Mouse (Mus musculus): ENCODE measurements around the gene Irf2.

The Irf2 gene

GRCm38 (mm10) chr8:46739003-46739949 lies at the start of gene Irf2:
TSS of gene Irf2 (plus strand) at chr8:46739732.
- in situ Hi-C loops (cut with MboI, MseI) = loop anchor here (5.0 to 10.0 kb wide), 2 partner anchors 184 to 203 kb away; partner anchors contain the start of gene Cenpu (in 1 of the 2)

- in situ Hi-C loops (cut with MboI, MseI) = loop anchor here in 1 of 2 experiments (25.0 kb wide), 1 partner anchor 847 kb away; the partner anchor contains the start of genes Rwdd4a and Trappc11
Observed at GRCm38 (mm10) chr8:46690111-46690510, 49.4 kb upstream of the Irf2 start.

- in situ Hi-C loops (cut with MboI, MseI) = loop anchor here in 1 of 2 experiments (25.0 kb wide), 1 partner anchor 847 kb away; the partner anchor contains the start of genes Rwdd4a and Trappc11
Observed at GRCm38 (mm10) chr8:46690581-46690980, 49.0 kb upstream of the Irf2 start.

- in situ Hi-C loops (cut with MboI, MseI) = loop anchor here in 1 of 2 experiments (25.0 kb wide), 1 partner anchor 846 kb away; the partner anchor contains the start of genes Rwdd4a and Trappc11
Observed at GRCm38 (mm10) chr8:46691360-46691759, 48.2 kb upstream of the Irf2 start.

GRCm38 (mm10) chr8:46696256-46697041 lies 43.1 kb upstream of the Irf2 start:
- in situ Hi-C loops (cut with MboI, MseI) = loop anchor here in 1 of 2 experiments (25.0 kb wide), 1 partner anchor 841 kb away; the partner anchor contains the start of genes Rwdd4a and Trappc11

GRCm38 (mm10) chr8:46697566-46697965 lies 42.0 kb upstream of the Irf2 start:
- in situ Hi-C loops (cut with MboI, MseI) = loop anchor here in 1 of 2 experiments (25.0 kb wide), 1 partner anchor 840 kb away; the partner anchor contains the start of genes Rwdd4a and Trappc11

GRCm38 (mm10) chr8:46698162-46698561 lies 41.4 kb upstream of the Irf2 start:
- in situ Hi-C loops (cut with MboI, MseI) = loop anchor here in 1 of 2 experiments (25.0 kb wide), 1 partner anchor 839 kb away; the partner anchor contains the start of genes Rwdd4a and Trappc11

- in situ Hi-C loops (cut with MboI, MseI) = no loop called here
Observed at GRCm38 (mm10) chr8:46705145-46705544, 34.4 kb upstream of the Irf2 start.

- in situ Hi-C loops (cut with MboI, MseI) = no loop called here
Observed at GRCm38 (mm10) chr8:46706730-46707129, 32.8 kb upstream of the Irf2 start.

- in situ Hi-C loops (cut with MboI, MseI) = no loop called here
Observed at GRCm38 (mm10) chr8:46709302-46709701, 30.2 kb upstream of the Irf2 start.

GRCm38 (mm10) chr8:46710289-46710688 lies 29.2 kb upstream of the Irf2 start:
- in situ Hi-C loops (cut with MboI, MseI) = no loop called here

GRCm38 (mm10) chr8:46711496-46711895 lies 28.0 kb upstream of the Irf2 start:
- in situ Hi-C loops (cut with MboI, MseI) = no loop called here

- in situ Hi-C loops (cut with MboI, MseI) = no loop called here
Observed at GRCm38 (mm10) chr8:46713178-46713577, 26.4 kb upstream of the Irf2 start.

- in situ Hi-C loops (cut with MboI, MseI) = no loop called here
Observed at GRCm38 (mm10) chr8:46713844-46714243, 25.7 kb upstream of the Irf2 start.

GRCm38 (mm10) chr8:46714400-46714799 lies 25.1 kb upstream of the Irf2 start:
- in situ Hi-C loops (cut with MboI, MseI) = no loop called here

- in situ Hi-C loops (cut with MboI, MseI) = no loop called here
Observed at GRCm38 (mm10) chr8:46716477-46716876, 23.1 kb upstream of the Irf2 start.

GRCm38 (mm10) chr8:46717170-46717569 lies 22.4 kb upstream of the Irf2 start:
- in situ Hi-C loops (cut with MboI, MseI) = no loop called here

- in situ Hi-C loops (cut with MboI, MseI) = no loop called here
Observed at GRCm38 (mm10) chr8:46718301-46718700, 21.2 kb upstream of the Irf2 start.

- in situ Hi-C loops (cut with MboI, MseI) = no loop called here
Observed at GRCm38 (mm10) chr8:46718747-46719146, 20.8 kb upstream of the Irf2 start.

- in situ Hi-C loops (cut with MboI, MseI) = no loop called here
Observed at GRCm38 (mm10) chr8:46720656-46721055, 18.9 kb upstream of the Irf2 start.

- in situ Hi-C loops (cut with MboI, MseI) = no loop called here
Observed at GRCm38 (mm10) chr8:46721065-46721845, 18.3 kb upstream of the Irf2 start.

Data from T-helper 17 cell (primary cell).